ENCODE assay signal across 25 mouse cellular contexts in genomic region chr5:132579774-132580173, GRCm38 (mm10). TPM values are rescaled to one million over a fixed set of nuclear protein-coding genes. Genes with fewer than 3 reads are reported as not detected.
DNase-seq lines count a peak whose midpoint lies in the region; ATAC-seq lines count a peak whose summit lies in the region.
"Had no signal": no experiment of that assay in that cellular context is flagged by ENCODE, and none has a peak within 500 bp of the region (broad histone marks: within the 10 kb centered on the region; RNA-seq: fewer than 3 reads in every experiment).

No protein-coding gene starts in this region.

- H3K27ac ChIP-seq in embryonic facial prominence, embryonic 14.5 days (replicated peaks; ENCODE audit: low read depth, low read length) = no peak overlapping the region
- H3K27ac ChIP-seq in embryonic facial prominence, embryonic 10.5 days (replicated peaks) = no peak overlapping the region
- H3K27ac ChIP-seq: heart, embryonic 15.5 days; hindbrain, embryonic 15.5 days; limb, embryonic 10.5 days; liver, embryonic 15.5 days; lung, embryonic 15.5 days; neural tube, embryonic 15.5 days had no signal

- no peaks in the 10 kb centered on the region for H3K4me1 ChIP-seq in embryonic facial prominence, embryonic 14.5 days (ENCODE audit: control insufficient read depth, insufficient read depth, low read length)
- peaks cover 6% of the 10 kb centered on the region; the same call in 1 of the 2 replicates for H3K4me1 ChIP-seq in embryonic facial prominence, embryonic 10.5 days
- H3K4me1 ChIP-seq: heart, embryonic 15.5 days; hindbrain, embryonic 15.5 days; liver, embryonic 15.5 days; lung, embryonic 15.5 days; megakaryocyte, embryonic 14.5 days; neural tube, embryonic 15.5 days had no signal

- WGBS in embryonic facial prominence, embryonic 14.5 days = 33% methylated on average over 7 of the region's 7 CpGs
- WGBS in embryonic facial prominence, embryonic 10.5 days = 34% methylated on average over 7 of the region's 7 CpGs

- no peak for ATAC-seq in embryonic facial prominence, embryonic 14.5 days (ENCODE audit: low read depth)
- ATAC-seq: intestine, embryonic 16.5 days had no signal

- no peaks in the 10 kb centered on the region for H3K9me3 ChIP-seq in embryonic facial prominence, embryonic 14.5 days (ENCODE audit: control insufficient read depth, low read length)
- no peaks in the 10 kb centered on the region for H3K9me3 ChIP-seq in embryonic facial prominence, embryonic 10.5 days
- H3K9me3 ChIP-seq: heart, embryonic 15.5 days; hindbrain, embryonic 15.5 days; limb, embryonic 10.5 days; liver, embryonic 15.5 days; lung, embryonic 15.5 days; neural tube, embryonic 15.5 days had no signal

- H3K27me3 ChIP-seq in embryonic facial prominence, embryonic 14.5 days (replicated peaks; ENCODE audit: control insufficient read depth, insufficient read depth, low read length) = no peaks in the 10 kb centered on the region
- no peaks in the 10 kb centered on the region; the same call in none of the 2 replicates for H3K27me3 ChIP-seq in embryonic facial prominence, embryonic 10.5 days (replicated peaks; ENCODE audit: low read depth, poor library complexity, severe bottlenecking)
- H3K27me3 ChIP-seq: heart, embryonic 15.5 days; hindbrain, embryonic 15.5 days; liver, embryonic 15.5 days; lung, embryonic 15.5 days; megakaryocyte, embryonic 14.5 days; neural tube, embryonic 15.5 days had no signal

- no peak overlapping the region for H3K9ac ChIP-seq in embryonic facial prominence, embryonic 14.5 days (ENCODE audit: low read depth, low read length)
- H3K9ac ChIP-seq: heart, embryonic 15.5 days; hindbrain, embryonic 15.5 days; liver, embryonic 15.5 days; lung, embryonic 15.5 days; neural tube, embryonic 15.5 days had no signal

- H3K4me3 ChIP-seq in embryonic facial prominence, embryonic 14.5 days (ENCODE audit: low read depth, low read length) = no peak overlapping the region
- no peak overlapping the region for H3K4me3 ChIP-seq in embryonic facial prominence, embryonic 10.5 days
- H3K4me3 ChIP-seq: heart, embryonic 15.5 days; hindbrain, embryonic 15.5 days; limb, embryonic 10.5 days; liver, embryonic 15.5 days; lung, embryonic 15.5 days; megakaryocyte, embryonic 14.5 days; neural tube, embryonic 15.5 days had no signal

- H3K4me2 ChIP-seq in embryonic facial prominence, embryonic 14.5 days (ENCODE audit: low read depth, low read length) = no peak overlapping the region
- H3K4me2 ChIP-seq: heart, embryonic 15.5 days; hindbrain, embryonic 15.5 days; liver, embryonic 15.5 days; lung, embryonic 15.5 days; neural tube, embryonic 15.5 days had no signal

- peak; percentile 17 for DNase-seq in embryonic facial prominence, embryonic 14.5 days (ENCODE audit: low spot score)
- no peak for DNase-seq in embryonic facial prominence, embryonic 10.5 days (ENCODE audit: low spot score)
- peak; percentile 15 for DNase-seq in layer of hippocampus, adult 11-12 months (ENCODE audit: low spot score)
- no peak for DNase-seq in layer of hippocampus, postnatal 25 days (ENCODE audit: extremely low spot score in 1 of 2, low spot score in 1 of 2)
- DNase-seq in right cerebral cortex, postnatal 10 days (ENCODE audit: low spot score in 2 of 2) = peak; percentile 23 to 29
- DNase-seq in right cerebral cortex, postnatal 14 days = no peak
- DNase-seq in spleen, postnatal 10 days (ENCODE audit: low spot score in 2 of 2) = no peak
- DNase-seq: adrenal gland, postnatal 14 days; cerebellum, adult 9-10 months; gastrocnemius, postnatal 36 days; heart, postnatal 36 days; kidney, adult 9 months; kidney, postnatal 25 days; liver; lung, postnatal 36 days; thymus, adult 18-20 months; thymus, postnatal 36 days had no signal

- no peaks in the 10 kb centered on the region for H3K36me3 ChIP-seq in embryonic facial prominence, embryonic 14.5 days (ENCODE audit: control insufficient read depth, insufficient read depth, low read length)
- no peaks in the 10 kb centered on the region for H3K36me3 ChIP-seq in embryonic facial prominence, embryonic 10.5 days (replicated peaks)
- H3K36me3 ChIP-seq: heart, embryonic 15.5 days; hindbrain, embryonic 15.5 days; limb, embryonic 10.5 days; liver, embryonic 15.5 days; lung, embryonic 15.5 days; neural tube, embryonic 15.5 days had no signal

RNA-seq across cellular contexts. Expression of gene Auts2, which starts 36.6 kb away (rescaled TPM):
- polyA plus RNA-seq in embryonic facial prominence, embryonic 14.5 days (2014; fragmentation: Nextera tagmentation; extraction: Ambion mirVana) = 29.4 and 35.2 TPM in 2 replicates
- polyA plus RNA-seq in embryonic facial prominence, embryonic 10.5 days (2016; fragmentation: Nextera tagmentation; extraction: Ambion mirVana) = 45.6 and 50.0 TPM in 2 replicates
- total RNA-seq in layer of hippocampus, postnatal 25 days (2021) = 100 to 1,000 TPM; 103 to 156 TPM

Comparison
In these comparisons a context has a peak if more than half of its experiments do, and no peak if none do; other contexts are left out.
1. DNase-seq: peak in embryonic facial prominence, embryonic 14.5 days (single experiment), layer of hippocampus, adult 11-12 months (single experiment) and right cerebral cortex, postnatal 10 days (2 of 2); none in embryonic facial prominence, embryonic 10.5 days (single experiment), layer of hippocampus, postnatal 25 days (0 of 2), right cerebral cortex, postnatal 14 days (single experiment) and spleen, postnatal 10 days (0 of 2).